Mouse (Mus musculus) midbrain, embryonic 16.5 days (tissue): ENCODE data around the gene Cd96. TPM values are rescaled to one million over a fixed set of nuclear protein-coding genes. Genes with fewer than 3 reads are reported as not detected.

ENCODE experiments used
- ATAC-seq: fragments of 200-750 bp; cut with Nextera tagmentation; 2 replicates; pipeline ENCODE4 v1.8.0; 2017; ENCODE audit warnings: moderate TSS enrichment
- H3K27ac ChIP-seq: fragments of 300-500 bp; sonication (generic); 2 replicates; pipeline ENCODE4 v1.5.1; 2014; ENCODE audit warnings: mild to moderate bottlenecking, low read length, mixed read lengths
- H3K27me3 ChIP-seq: fragments of 300-500 bp; sonication (generic); 2 replicates; pipeline ENCODE4 v1.6.1; 2014; ENCODE audit warnings: low read depth, low read length, mixed read lengths; ENCODE audit not compliant: control insufficient read depth, insufficient read depth
- H3K36me3 ChIP-seq: fragments of 300-500 bp; sonication (generic); 2 replicates; pipeline ENCODE4 v1.6.1; 2014; ENCODE audit warnings: mild to moderate bottlenecking, low read length, moderate library complexity, mixed read lengths; ENCODE audit not compliant: control insufficient read depth, insufficient read depth
- H3K4me1 ChIP-seq: fragments of 300-500 bp; sonication (generic); 2 replicates; pipeline ENCODE4 v1.6.1; 2014; ENCODE audit warnings: mild to moderate bottlenecking, low read length, mixed read lengths; ENCODE audit not compliant: control insufficient read depth, insufficient read depth
- H3K4me2 ChIP-seq: fragments of 300-500 bp; sonication (generic); 2 replicates; pipeline ENCODE4 v1.6.1; 2014; ENCODE audit warnings: mild to moderate bottlenecking, low read length, mixed read lengths
- H3K4me3 ChIP-seq: fragments of 300-500 bp; sonication (generic); 2 replicates; pipeline ENCODE4 v1.5.1; 2014; ENCODE audit warnings: low read depth, mild to moderate bottlenecking, low read length, moderate library complexity, mixed read lengths
- H3K9ac ChIP-seq: fragments of 300-500 bp; sonication (generic); 2 replicates; pipeline ENCODE4 v1.6.1; 2014; ENCODE audit warnings: low read depth, low read length, mixed read lengths
- H3K9me3 ChIP-seq: fragments of 300-500 bp; sonication (generic); replicated peaks from 2 replicates; pipeline ENCODE4 v1.6.1; 2014; ENCODE audit warnings: mild to moderate bottlenecking, low read length, mixed read lengths; ENCODE audit not compliant: control insufficient read depth, poor library complexity, severe bottlenecking
- WGBS: fragments of 180-500 bp; shearing (Covaris S2); extraction: QIAGEN DNeasy Blood & Tissue Kit; methylation state at CpG from one replicate; pipeline ENCODE4 v1.1.7; 2014; 5-methylcytosine and 5-hydroxymethylcytosine counted together
- polyA plus RNA-seq: library from polyadenylated mRNA; unstranded; fragments of >200 nt; fragmentation: Nextera tagmentation; extraction: Ambion mirVana; gene quantifications from 2 replicates; pipeline ENCODE4 v1.2.1, GENCODE M21; 2015

Gene Cd96
- polyA plus RNA-seq, 1 experiment from 2014 or later, result 0.10 TPM

DNA sequence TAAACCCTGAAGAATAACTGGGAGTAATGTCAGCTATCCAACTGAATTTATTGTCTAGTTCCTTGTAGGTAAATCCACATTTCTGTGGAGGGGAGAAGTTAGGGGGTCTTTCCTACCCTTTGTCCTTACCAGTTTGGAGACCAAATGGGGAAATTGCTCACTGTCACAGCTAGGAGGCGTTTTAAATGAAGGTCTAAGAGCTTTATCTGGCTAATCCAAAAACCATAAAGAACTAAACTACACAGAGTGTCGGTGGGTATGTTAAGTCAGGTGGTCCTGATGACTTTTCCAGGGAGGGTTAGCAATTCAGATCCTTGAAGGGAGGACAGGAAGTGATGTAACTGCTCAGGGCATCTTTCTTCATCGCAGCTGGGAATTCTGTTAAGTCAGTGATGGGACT lies 556 bp upstream of the Cd96 start:
- Histone ChIP-seq H3K4me2 (no peak overlapping the region), H3K9ac (no peak overlapping the region), H3K36me3 (no peaks in the 10 kb centered on the region), H3K4me3 (no peak overlapping the region), H3K27ac (no peak overlapping the region), H3K9me3 (no peaks in the 10 kb centered on the region), H3K27me3 (no peaks in the 10 kb centered on the region), H3K4me1 (peaks cover 2% of the 10 kb centered on the region; the same call in 1 of the 2 replicates)
- no peak for ATAC-seq
- WGBS, result 70% methylated on average over 3 of the region's 3 CpGs

DNA sequence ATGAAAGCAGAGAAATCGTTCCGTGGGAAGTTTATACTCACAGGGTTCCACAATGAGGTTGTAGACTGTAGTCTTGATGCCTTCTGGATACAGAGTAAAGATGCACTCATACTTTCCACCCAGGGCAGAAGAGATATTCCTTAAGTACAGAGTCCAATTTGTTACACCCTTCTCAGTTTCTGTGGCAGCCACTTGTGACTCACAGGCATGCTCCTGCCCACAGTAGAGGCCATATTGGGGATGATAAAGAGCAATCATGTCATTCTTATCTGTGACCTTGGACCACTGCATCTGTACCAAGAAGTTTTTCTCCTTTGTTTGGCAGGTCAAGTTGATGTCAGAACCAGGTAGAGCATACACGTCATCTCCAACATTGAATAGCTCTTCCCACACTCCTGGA lies 2.4 kb downstream of the Cd96 start:
- Histone ChIP-seq H3K9me3 (no peaks in the 10 kb centered on the region), H3K4me2 (no peak overlapping the region), H3K36me3 (no peaks in the 10 kb centered on the region), H3K4me3 (no peak overlapping the region), H3K9ac (no peak overlapping the region), H3K27me3 (no peaks in the 10 kb centered on the region), H3K27ac (no peak overlapping the region), H3K4me1 (peaks cover 2% of the 10 kb centered on the region; the same call in 1 of the 2 replicates)
- ATAC-seq, result no peak
- WGBS, result 95% methylated on average over 3 of the region's 3 CpGs

DNA sequence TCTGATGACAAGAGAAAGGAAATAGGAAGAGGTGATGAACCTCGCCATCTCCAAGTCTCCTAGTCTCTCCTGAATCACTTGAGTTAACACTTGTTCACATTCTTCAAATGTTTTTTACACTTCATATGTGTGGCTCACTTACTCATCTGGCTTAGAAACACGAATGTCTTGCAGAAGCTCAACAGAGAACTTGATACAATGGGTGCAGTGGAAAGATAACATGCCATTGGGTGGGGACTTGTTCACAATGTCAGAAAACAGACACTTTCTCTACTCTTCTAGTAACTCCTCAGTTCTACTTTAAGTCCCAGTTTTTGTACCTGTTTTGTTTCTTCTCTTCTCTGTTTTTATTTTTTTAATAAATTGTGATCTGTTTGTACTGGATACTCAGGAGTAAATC lies 5.3 kb downstream of the Cd96 start:
- H3K36me3 ChIP-seq, result no peaks in the 10 kb centered on the region
- H3K9me3 ChIP-seq, result no peaks in the 10 kb centered on the region
- no peaks in the 10 kb centered on the region for H3K4me1 ChIP-seq
- no peak overlapping the region for H3K27ac ChIP-seq
- no peak overlapping the region for H3K9ac ChIP-seq
- H3K4me3 ChIP-seq, result no peak overlapping the region
- WGBS, result 85% methylated on average over 2 of the region's 2 CpGs
- ATAC-seq, result no peak
- no peak overlapping the region for H3K4me2 ChIP-seq
- no peaks in the 10 kb centered on the region for H3K27me3 ChIP-seq

DNA sequence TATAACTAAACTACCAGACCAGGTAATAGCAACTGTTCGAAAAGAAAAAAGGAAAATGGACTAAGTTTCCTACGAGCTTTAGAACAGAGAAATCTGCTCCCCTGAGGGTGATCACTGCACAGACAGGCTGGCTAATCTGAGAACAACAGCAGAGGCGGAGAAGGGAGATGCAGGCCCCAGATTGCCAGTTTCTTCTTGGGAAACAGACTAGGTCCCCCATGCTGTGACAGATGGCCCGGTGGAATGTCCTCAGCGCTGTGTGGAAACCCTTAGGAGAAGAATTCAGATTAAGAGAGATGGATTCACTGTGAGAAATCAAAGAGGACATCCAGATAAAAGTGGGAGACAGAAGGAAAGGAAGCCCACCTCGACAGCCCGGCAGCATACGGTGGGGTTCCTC lies 10.5 kb downstream of the Cd96 start:
- Histone ChIP-seq H3K4me3 (no peak overlapping the region), H3K9ac (no peak overlapping the region), H3K27ac (no peak overlapping the region), H3K4me2 (no peak overlapping the region), H3K4me1 (no peaks in the 10 kb centered on the region), H3K9me3 (no peaks in the 10 kb centered on the region), H3K36me3 (no peaks in the 10 kb centered on the region), H3K27me3 (no peaks in the 10 kb centered on the region)
- no peak for ATAC-seq
- 46% methylated on average over 8 of the region's 8 CpGs for WGBS

DNA sequence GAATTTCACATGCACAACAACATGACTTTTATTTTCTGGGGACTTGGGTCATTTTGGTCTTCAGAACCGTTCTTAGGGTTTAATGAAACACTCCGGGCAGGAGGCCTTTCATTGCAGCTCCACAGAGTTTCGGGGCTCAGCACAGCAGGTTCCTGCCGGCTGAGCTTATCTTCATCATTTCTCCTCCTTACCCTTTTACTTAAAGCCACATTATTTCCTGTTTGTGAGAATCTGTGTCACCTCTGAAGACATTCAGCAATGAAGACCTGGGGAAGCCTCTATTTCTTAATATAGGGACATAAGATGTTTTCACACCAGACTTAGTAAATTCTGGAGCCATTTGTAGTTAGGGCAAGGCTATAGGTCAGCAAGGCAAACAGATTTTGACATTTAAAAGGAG lies 12.6 kb downstream of the Cd96 start:
- Histone ChIP-seq H3K27me3 (no peaks in the 10 kb centered on the region), H3K4me3 (no peak overlapping the region), H3K9ac (no peak overlapping the region), H3K36me3 (no peaks in the 10 kb centered on the region), H3K4me1 (no peaks in the 10 kb centered on the region), H3K4me2 (no peak overlapping the region), H3K9me3 (no peaks in the 10 kb centered on the region), H3K27ac (no peak overlapping the region)
- 49% methylated on average over 4 of the region's 4 CpGs for WGBS
- ATAC-seq, result no peak

DNA sequence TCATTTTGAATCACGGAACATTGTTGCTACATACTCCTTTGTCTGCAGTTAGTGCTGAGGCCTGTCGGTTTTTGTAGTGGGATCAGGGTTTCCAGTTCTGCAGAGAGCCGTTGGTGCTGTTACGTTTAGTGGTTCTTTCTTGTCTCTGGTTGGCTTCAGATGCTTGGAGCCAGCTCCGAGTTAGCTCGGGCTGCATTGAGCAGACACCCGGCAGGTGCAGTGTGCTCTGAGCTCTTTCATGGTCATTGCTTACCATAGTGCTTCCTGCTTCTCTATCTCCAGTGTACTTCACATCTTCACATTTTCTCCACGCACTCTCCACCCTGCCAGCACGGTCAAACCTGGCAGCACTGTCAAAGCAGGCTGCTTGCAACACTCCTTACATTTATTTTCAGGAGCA lies 15.6 kb downstream of the Cd96 start:
- Histone ChIP-seq H3K4me3 (no peak overlapping the region), H3K9me3 (no peaks in the 10 kb centered on the region), H3K9ac (no peak overlapping the region), H3K36me3 (no peaks in the 10 kb centered on the region), H3K27me3 (no peaks in the 10 kb centered on the region), H3K27ac (no peak overlapping the region), H3K4me1 (no peaks in the 10 kb centered on the region), H3K4me2 (no peak overlapping the region)
- no peak for ATAC-seq
- WGBS, result 85% methylated on average over 9 of the region's 9 CpGs

DNA sequence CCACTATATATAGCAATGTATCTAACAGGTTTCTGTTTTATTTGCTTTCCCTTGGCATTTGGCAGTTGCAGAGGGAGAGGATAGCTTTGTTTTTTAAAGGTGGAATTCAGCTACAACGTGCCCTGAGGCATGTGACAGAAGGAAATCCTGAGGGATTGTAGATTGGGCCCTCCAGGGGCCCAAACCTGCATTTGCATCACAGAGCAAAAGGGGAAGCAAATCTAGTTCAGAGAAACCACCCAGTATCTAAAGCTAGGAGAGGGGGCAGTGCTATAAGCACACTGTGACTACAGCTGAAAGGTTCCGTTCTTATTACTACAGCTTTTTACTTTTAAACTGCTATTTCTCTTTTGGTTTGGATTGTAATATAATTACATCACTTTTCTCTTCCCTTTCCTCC lies 18.3 kb downstream of the Cd96 start:
- Histone ChIP-seq H3K4me3 (no peak overlapping the region), H3K4me2 (no peak overlapping the region), H3K9ac (no peak overlapping the region), H3K27me3 (no peaks in the 10 kb centered on the region), H3K4me1 (no peaks in the 10 kb centered on the region), H3K36me3 (no peaks in the 10 kb centered on the region), H3K9me3 (no peaks in the 10 kb centered on the region), H3K27ac (no peak overlapping the region)
- ATAC-seq, result no peak
- 32% methylated on average over 2 of the region's 2 CpGs for WGBS

DNA sequence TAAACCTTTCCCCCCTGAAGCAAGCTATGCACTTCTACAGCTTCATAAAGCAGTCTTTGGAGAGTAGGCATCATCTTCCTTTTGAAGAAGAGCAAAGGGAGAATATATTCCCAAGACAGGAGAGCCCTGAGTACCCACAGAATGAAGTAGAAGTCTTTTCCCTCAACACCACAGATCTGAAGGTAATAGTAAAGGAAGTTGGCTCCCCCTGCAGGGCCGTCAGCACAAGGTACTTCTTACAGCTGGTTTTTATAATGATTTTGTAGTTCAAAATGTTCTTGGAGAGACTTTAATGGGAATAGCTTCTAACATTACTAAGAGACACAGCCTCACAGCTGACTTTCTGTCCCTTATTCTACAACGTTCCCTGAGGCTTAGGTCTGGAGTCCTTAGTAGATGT lies 19.8 kb downstream of the Cd96 start:
- WGBS, result 73% methylated on average over 2 of the region's 2 CpGs
- Histone ChIP-seq H3K27me3 (no peaks in the 10 kb centered on the region), H3K4me2 (no peak overlapping the region), H3K27ac (no peak overlapping the region), H3K9ac (no peak overlapping the region), H3K4me3 (no peak overlapping the region), H3K36me3 (no peaks in the 10 kb centered on the region), H3K9me3 (no peaks in the 10 kb centered on the region), H3K4me1 (no peaks in the 10 kb centered on the region)
- no peak for ATAC-seq

DNA sequence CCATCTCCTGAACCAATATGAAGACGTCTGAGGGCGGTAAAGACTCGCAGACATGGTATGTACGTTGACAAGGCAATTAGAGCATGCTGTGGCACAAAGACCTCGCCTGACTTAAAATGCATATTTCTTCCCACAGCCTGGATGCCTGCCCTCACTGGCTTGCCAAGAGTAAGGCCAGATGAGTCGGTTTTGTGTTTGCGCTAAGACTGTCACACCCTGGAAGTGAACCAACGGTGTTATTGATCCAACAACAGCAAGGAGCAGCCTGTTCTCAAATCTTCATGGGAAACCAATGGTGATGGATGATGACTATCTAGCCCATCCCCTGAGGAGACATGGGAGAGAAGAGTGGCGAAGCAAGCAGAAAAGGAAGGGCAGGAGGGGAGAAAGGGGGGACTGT lies 22.6 kb downstream of the Cd96 start:
- Histone ChIP-seq H3K4me3 (no peak overlapping the region), H3K4me1 (no peaks in the 10 kb centered on the region), H3K4me2 (no peak overlapping the region), H3K27ac (no peak overlapping the region), H3K36me3 (no peaks in the 10 kb centered on the region), H3K9ac (no peak overlapping the region), H3K27me3 (no peaks in the 10 kb centered on the region), H3K9me3 (no peaks in the 10 kb centered on the region)
- 74% methylated on average over 9 of the region's 9 CpGs for WGBS
- ATAC-seq, result no peak

DNA sequence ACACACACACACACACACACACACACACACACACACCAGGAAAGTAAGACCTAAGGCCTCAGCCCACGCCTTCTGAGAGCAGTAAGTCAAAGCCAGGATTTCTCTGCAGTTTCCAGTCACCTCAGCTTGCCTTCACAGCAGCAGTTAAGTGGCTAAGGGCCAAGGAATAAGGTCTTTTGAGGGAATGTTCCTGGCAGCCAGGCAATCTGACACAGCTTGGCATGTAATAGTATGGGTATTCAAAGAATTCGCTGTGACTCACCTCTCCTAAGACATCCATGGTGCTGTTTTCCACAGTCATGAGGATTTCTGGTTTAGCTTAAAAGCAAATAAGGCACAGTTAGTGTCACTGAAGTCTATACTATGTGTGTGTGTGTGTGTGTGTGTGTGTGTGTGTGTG lies 25.6 kb downstream of the Cd96 start:
- no peak overlapping the region for H3K4me3 ChIP-seq
- H3K9ac ChIP-seq, result no peak overlapping the region
- H3K27ac ChIP-seq, result no peak overlapping the region
- H3K4me2 ChIP-seq, result no peak overlapping the region
- no peaks in the 10 kb centered on the region for H3K27me3 ChIP-seq
- H3K4me1 ChIP-seq, result no peaks in the 10 kb centered on the region
- 68% methylated on average over 2 of the region's 2 CpGs for whole genome bisulfite sequencing
- no peak for ATAC-seq
- no peaks in the 10 kb centered on the region; the same call in 1 of the 2 replicates for H3K9me3 ChIP-seq
- no peaks in the 10 kb centered on the region for H3K36me3 ChIP-seq
